Mouse (Mus musculus): ENCODE data around the gene Ptgis. TPM values are rescaled to one million over a fixed set of nuclear protein-coding genes. Genes with fewer than 3 reads are reported as not detected.
A peak's percentile ranks its signal among the peaks of the same experiment; 100 is the strongest.

The Ptgis gene
- polyA plus RNA-seq, 1 experiment from 2014 or later = 37.6 TPM

DNA sequence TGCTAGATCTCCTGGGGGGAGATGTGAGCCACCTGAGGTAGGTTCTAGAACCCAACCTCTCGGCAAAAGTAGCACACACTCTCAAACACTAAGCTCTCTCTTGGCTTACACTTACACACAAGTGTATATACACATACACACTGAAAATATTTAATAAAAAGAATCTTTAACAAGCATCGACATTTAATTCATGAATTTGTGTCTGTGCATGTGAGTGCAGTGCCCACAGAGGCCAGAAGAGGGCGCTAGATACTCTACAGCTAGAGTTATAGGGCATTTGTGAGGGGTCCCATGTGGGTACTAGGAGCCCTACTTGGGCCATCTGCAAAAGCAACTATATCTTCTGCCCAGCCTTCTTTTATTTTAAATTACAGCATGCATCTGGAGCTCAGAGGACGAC, 4.5 kb upstream of the Ptgis start:
- peaks cover 11% of the 10 kb centered on the region; the same call in 1 of the 2 replicates for H3K4me1 ChIP-seq (ENCODE audit: control insufficient read depth, insufficient read depth, low read length)
- H3K9me3 ChIP-seq (ENCODE audit: control insufficient read depth, low read length) = peaks cover 5% of the 10 kb centered on the region; the same call in 1 of the 2 replicates
- H3K27me3 ChIP-seq (replicated peaks; ENCODE audit: control insufficient read depth, insufficient read depth, low read length) = no peaks in the 10 kb centered on the region; the same call in 1 of the 2 replicates
- ATAC-seq (ENCODE audit: low read depth) (no peak), DNase-seq (ENCODE audit: low spot score) (no peak)
- no peaks in the 10 kb centered on the region for H3K36me3 ChIP-seq (ENCODE audit: control insufficient read depth, insufficient read depth, low read length)
- H3K4me2 ChIP-seq (ENCODE audit: low read depth, low read length) = no peak overlapping the region
- WGBS = 76% methylated on average over 4 of the region's 4 CpGs
- no peak overlapping the region for H3K9ac ChIP-seq (ENCODE audit: low read depth, low read length)
- no peak overlapping the region for H3K27ac ChIP-seq (replicated peaks; ENCODE audit: low read depth, low read length)
- no peak overlapping the region for H3K4me3 ChIP-seq (ENCODE audit: low read depth, low read length)

DNA sequence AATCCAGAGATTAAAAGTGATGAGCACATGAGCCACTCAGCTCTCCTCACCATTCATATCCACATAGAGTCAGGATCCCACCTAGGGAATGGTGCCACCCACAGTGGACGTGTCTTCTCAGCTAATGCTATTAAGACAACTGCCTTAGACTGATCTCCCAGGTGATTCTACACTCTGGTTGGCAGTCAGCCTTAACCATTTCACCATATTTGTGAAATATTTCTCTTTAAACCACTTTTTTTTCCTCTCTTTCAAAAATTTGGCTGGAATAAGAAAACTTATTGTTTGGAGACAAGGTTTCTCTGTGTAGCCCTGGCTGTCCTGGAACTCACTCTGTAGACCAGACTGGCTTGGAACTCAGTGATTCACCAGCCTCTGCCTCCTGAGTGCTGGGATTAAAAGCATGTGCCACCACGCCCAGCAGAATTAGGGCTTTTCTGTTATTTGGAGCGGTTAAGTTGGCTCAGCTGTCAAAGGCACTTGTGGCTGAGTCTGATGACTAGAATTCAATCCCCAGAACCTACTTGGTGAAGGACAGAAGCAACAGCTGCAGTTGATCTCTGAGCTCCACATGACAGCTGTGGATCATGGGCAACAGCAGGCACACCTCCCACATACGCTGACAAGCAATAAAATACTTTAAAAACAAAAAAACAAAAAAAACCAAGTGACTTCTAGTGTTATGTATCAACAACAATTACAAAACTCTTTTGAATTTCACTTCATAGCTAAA, 3.6 kb upstream of the Ptgis start:
- H3K27ac ChIP-seq (replicated peaks; ENCODE audit: low read depth, low read length) = no peak overlapping the region
- H3K27me3 ChIP-seq (replicated peaks; ENCODE audit: control insufficient read depth, insufficient read depth, low read length) = no peaks in the 10 kb centered on the region; the same call in 1 of the 2 replicates
- H3K9me3 ChIP-seq (ENCODE audit: control insufficient read depth, low read length) = peaks cover 5% of the 10 kb centered on the region; the same call in 1 of the 2 replicates
- H3K4me2 ChIP-seq (ENCODE audit: low read depth, low read length) = no peak overlapping the region
- no peak; the same call in 1 of the 2 replicates for ATAC-seq (ENCODE audit: low read depth)
- 74% methylated on average over 4 of the region's 4 CpGs for WGBS
- peaks cover 11% of the 10 kb centered on the region; the same call in 1 of the 2 replicates for H3K4me1 ChIP-seq (ENCODE audit: control insufficient read depth, insufficient read depth, low read length)
- H3K9ac ChIP-seq (ENCODE audit: low read depth, low read length) = no peak overlapping the region
- H3K36me3 ChIP-seq (ENCODE audit: control insufficient read depth, insufficient read depth, low read length) = no peaks in the 10 kb centered on the region
- no peak overlapping the region for H3K4me3 ChIP-seq (ENCODE audit: low read depth, low read length)
- peak; percentile 86 for DNase-seq (ENCODE audit: low spot score)

DNA sequence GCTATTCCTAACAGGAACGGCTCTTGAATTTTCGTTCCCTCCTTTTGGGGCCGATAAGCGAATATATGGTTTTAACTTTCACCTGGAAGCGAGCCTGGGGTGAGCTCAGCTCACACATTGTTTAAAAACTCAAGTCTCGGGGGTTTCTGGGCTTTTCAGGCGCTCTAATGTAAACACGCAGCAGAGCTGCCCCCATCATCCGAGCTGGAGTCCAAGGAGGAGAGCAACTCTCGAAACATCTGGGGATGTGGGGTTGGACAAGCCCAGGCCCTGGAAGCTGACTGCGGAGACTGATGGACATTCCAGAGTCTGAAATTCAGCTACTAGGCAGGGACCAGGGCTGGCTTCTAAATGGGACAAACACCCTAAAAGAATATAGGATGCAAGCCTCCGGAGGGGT, 1.1 kb downstream of the Ptgis start:
- H3K4me3 ChIP-seq (ENCODE audit: low read depth, low read length) = peak overlapping the region; percentile 54
- no peaks in the 10 kb centered on the region for H3K9me3 ChIP-seq (ENCODE audit: control insufficient read depth, low read length)
- 12% methylated on average over 12 of the region's 12 CpGs for WGBS
- peak overlapping the region; percentile 73 for H3K9ac ChIP-seq (ENCODE audit: low read depth, low read length)
- DNase-seq (ENCODE audit: low spot score) (peak; percentile 85), ATAC-seq (ENCODE audit: low read depth) (no peak)
- H3K36me3 ChIP-seq (ENCODE audit: control insufficient read depth, insufficient read depth, low read length) = no peaks in the 10 kb centered on the region
- H3K4me2 ChIP-seq (ENCODE audit: low read depth, low read length) = peak overlapping the region; percentile 90
- H3K27ac ChIP-seq (replicated peaks; ENCODE audit: low read depth, low read length) = peak overlapping the region; percentile 65
- H3K4me1 ChIP-seq (ENCODE audit: control insufficient read depth, insufficient read depth, low read length) = peaks cover 21% of the 10 kb centered on the region
- no peaks in the 10 kb centered on the region; the same call in 1 of the 2 replicates for H3K27me3 ChIP-seq (replicated peaks; ENCODE audit: control insufficient read depth, insufficient read depth, low read length)

DNA sequence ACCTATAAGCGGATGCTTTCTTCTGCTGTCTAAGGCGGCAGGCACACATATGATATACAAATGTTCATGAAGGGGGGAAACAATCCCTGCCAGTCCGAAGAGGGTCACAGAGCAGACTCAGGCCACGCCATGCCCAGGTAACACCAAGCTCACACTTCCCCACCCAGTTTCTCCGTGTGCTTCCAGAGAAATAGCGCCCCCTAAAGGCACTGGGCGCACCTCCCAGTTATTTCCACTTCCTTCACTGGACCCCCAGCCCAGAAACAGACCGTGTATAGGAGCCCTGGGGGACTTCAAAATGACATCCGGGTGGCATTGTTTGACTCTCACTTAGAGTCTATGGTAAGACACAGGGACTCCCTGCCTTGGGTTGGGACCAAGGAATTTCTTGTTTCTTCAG, 3.2 kb downstream of the Ptgis start:
- Histone ChIP-seq H3K36me3 (ENCODE audit: control insufficient read depth, insufficient read depth, low read length) (no peaks in the 10 kb centered on the region), H3K27me3 (replicated peaks; ENCODE audit: control insufficient read depth, insufficient read depth, low read length) (no peaks in the 10 kb centered on the region; the same call in 1 of the 2 replicates), H3K9ac (ENCODE audit: low read depth, low read length) (no peak overlapping the region), H3K4me1 (ENCODE audit: control insufficient read depth, insufficient read depth, low read length) (peaks cover 30% of the 10 kb centered on the region), H3K4me2 (ENCODE audit: low read depth, low read length) (no peak overlapping the region), H3K4me3 (ENCODE audit: low read depth, low read length) (no peak overlapping the region), H3K27ac (replicated peaks; ENCODE audit: low read depth, low read length) (no peak overlapping the region), H3K9me3 (ENCODE audit: control insufficient read depth, low read length) (no peaks in the 10 kb centered on the region)
- ATAC-seq (ENCODE audit: low read depth) (no peak), DNase-seq (ENCODE audit: low spot score) (no peak)
- WGBS = 79% methylated on average over 9 of the region's 9 CpGs

DNA sequence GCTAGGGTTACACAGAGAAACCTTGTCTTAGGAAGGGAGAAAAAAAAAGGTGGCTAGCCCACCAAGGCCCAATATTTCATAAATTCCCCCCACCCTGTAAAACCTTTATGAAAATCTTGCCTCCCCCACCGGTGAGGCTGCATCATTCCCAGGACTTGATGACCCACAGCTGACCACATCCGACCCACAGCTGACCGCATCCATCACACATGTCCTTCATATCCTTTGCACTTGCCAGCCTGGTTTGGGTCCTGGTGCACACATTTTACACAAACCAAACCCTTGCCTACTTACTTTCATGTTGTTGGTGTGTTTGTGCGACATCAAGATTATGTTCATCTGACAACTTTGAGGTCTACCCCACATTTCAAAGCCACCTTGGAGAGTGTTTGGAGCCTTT, 4.2 kb downstream of the Ptgis start:
- Histone ChIP-seq H3K9ac (ENCODE audit: low read depth, low read length) (no peak overlapping the region), H3K36me3 (ENCODE audit: control insufficient read depth, insufficient read depth, low read length) (no peaks in the 10 kb centered on the region), H3K4me1 (ENCODE audit: control insufficient read depth, insufficient read depth, low read length) (peaks cover 30% of the 10 kb centered on the region), H3K4me2 (ENCODE audit: low read depth, low read length) (no peak overlapping the region), H3K27ac (replicated peaks; ENCODE audit: low read depth, low read length) (no peak overlapping the region), H3K4me3 (ENCODE audit: low read depth, low read length) (no peak overlapping the region), H3K9me3 (ENCODE audit: control insufficient read depth, low read length) (no peaks in the 10 kb centered on the region), H3K27me3 (replicated peaks; ENCODE audit: control insufficient read depth, insufficient read depth, low read length) (no peaks in the 10 kb centered on the region; the same call in 1 of the 2 replicates)
- WGBS = 92% methylated on average over 4 of the region's 4 CpGs
- no peak for DNase-seq (ENCODE audit: low spot score)
- no peak for ATAC-seq (ENCODE audit: low read depth)

DNA sequence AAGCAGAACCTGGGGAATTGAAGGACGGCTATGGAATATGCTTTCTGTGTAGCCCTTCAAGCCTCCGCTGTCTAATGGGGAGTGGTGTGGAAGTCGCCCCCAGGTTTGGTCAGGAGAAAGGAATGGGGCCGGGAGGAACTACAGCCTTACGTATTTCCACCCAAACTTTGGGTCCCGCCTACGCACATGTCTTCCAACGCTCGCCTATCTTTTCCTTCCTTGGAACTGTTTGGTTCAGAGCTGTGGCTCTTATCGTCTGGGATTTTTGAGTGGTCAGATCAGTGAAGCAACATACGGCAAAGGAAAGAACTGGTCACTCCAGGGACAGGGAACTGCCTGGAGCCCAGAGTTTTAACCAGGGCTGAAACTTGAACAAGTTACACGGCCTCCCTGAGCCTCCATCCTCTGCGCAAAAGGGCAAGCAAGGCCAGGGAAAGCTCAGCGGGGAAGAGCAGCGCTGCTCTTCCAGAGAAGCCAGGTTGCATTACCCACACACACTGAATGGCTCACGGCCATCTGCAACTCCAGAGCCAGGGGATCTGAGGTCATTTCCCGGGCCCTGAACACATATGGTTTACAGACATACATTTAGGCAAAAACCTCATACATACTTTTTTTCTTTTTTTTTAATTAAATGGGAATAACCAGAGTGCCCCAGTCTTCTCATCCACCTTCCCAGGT, 4.9 kb downstream of the Ptgis start:
- peaks cover 24% of the 10 kb centered on the region for H3K4me1 ChIP-seq (ENCODE audit: control insufficient read depth, insufficient read depth, low read length)
- H3K27me3 ChIP-seq (replicated peaks; ENCODE audit: control insufficient read depth, insufficient read depth, low read length) = no peaks in the 10 kb centered on the region; the same call in 1 of the 2 replicates
- DNase-seq (ENCODE audit: low spot score) (no peak), ATAC-seq (ENCODE audit: low read depth) (no peak)
- H3K9me3 ChIP-seq (ENCODE audit: control insufficient read depth, low read length) = no peaks in the 10 kb centered on the region
- no peak overlapping the region for H3K4me3 ChIP-seq (ENCODE audit: low read depth, low read length)
- H3K9ac ChIP-seq (ENCODE audit: low read depth, low read length) = no peak overlapping the region
- 60% methylated on average over 17 of the region's 17 CpGs for WGBS
- H3K27ac ChIP-seq (replicated peaks; ENCODE audit: low read depth, low read length) = peak overlapping the region; percentile 52; the same call in 1 of the 2 replicates
- no peak overlapping the region for H3K4me2 ChIP-seq (ENCODE audit: low read depth, low read length)
- H3K36me3 ChIP-seq (ENCODE audit: control insufficient read depth, insufficient read depth, low read length) = no peaks in the 10 kb centered on the region

DNA sequence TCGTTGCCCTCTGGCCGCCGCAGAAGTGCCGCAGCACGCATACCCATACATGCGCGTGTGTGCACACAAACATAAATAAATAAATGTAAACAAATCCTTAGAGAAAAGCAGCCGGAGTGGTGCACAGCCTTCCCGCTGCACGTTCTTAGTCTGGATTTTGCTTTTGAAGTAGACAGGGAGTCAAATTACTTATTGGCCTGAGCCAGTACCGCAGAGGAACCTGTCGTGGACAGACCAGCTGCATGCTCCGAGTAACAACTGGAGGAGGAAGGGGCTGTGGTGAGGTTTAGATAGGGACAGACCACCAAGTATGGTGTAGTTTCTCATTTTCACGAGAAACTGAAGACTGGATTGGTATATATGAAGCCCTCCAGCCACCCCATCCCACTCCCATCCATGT, 6.6 kb downstream of the Ptgis start:
- WGBS = 24% methylated on average over 14 of the region's 14 CpGs
- Histone ChIP-seq H3K27me3 (replicated peaks; ENCODE audit: control insufficient read depth, insufficient read depth, low read length) (no peaks in the 10 kb centered on the region; the same call in 1 of the 2 replicates), H3K4me2 (ENCODE audit: low read depth, low read length) (no peak overlapping the region; the same call in 1 of the 2 replicates), H3K4me1 (ENCODE audit: control insufficient read depth, insufficient read depth, low read length) (peaks cover 19% of the 10 kb centered on the region; the same call in 1 of the 2 replicates), H3K27ac (replicated peaks; ENCODE audit: low read depth, low read length) (no peak overlapping the region; the same call in 1 of the 2 replicates), H3K4me3 (ENCODE audit: low read depth, low read length) (no peak overlapping the region), H3K9ac (ENCODE audit: low read depth, low read length) (no peak overlapping the region), H3K36me3 (ENCODE audit: control insufficient read depth, insufficient read depth, low read length) (no peaks in the 10 kb centered on the region), H3K9me3 (ENCODE audit: control insufficient read depth, low read length) (no peaks in the 10 kb centered on the region)
- peak; percentile 34; the same call in 1 of the 2 replicates for ATAC-seq (ENCODE audit: low read depth)
- peak; percentile 68 for DNase-seq (ENCODE audit: low spot score)

DNA sequence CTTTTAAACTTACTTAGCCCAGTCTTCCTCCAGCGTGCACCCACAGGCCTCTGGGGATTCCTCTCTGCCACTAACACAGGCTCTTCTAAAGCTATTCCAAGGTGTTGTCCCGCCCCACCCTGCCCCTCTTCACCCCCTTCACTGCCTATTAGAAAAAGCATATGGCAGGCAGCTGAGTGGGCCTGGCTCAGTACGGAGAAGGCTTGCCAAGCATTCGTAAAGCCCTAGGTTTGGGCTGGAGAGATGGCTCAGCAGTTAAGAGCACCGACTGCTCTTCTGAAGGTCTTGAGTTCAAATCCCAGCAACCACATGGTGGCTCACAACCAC, 7.4 kb downstream of the Ptgis start:
- Histone ChIP-seq H3K27ac (replicated peaks; ENCODE audit: low read depth, low read length) (0 out of 2 replicates have a peak overlapping the region, but pooled peaks have one; percentile 35), H3K4me2 (ENCODE audit: low read depth, low read length) (no peak overlapping the region), H3K36me3 (ENCODE audit: control insufficient read depth, insufficient read depth, low read length) (no peaks in the 10 kb centered on the region), H3K4me1 (ENCODE audit: control insufficient read depth, insufficient read depth, low read length) (peaks cover 16% of the 10 kb centered on the region; the same call in 1 of the 2 replicates), H3K9ac (ENCODE audit: low read depth, low read length) (no peak overlapping the region), H3K9me3 (ENCODE audit: control insufficient read depth, low read length) (no peaks in the 10 kb centered on the region), H3K27me3 (replicated peaks; ENCODE audit: control insufficient read depth, insufficient read depth, low read length) (no peaks in the 10 kb centered on the region), H3K4me3 (ENCODE audit: low read depth, low read length) (no peak overlapping the region)
- 63% methylated on average over 5 of the region's 5 CpGs for WGBS
- ATAC-seq (ENCODE audit: low read depth) = no peak
- no peak for DNase-seq (ENCODE audit: low spot score)
